Mouse (Mus musculus) ES-Bruce4 (cell line): ENCODE measurements around the gene Pif1.

Experiments used
- CTCF ChIP-seq: IDR thresholded peaks from one replicate; pipeline ENCODE4 v1.8.1; 2011; ENCODE audit warnings: low read depth, low read length
- EP300 ChIP-seq: IDR thresholded peaks from 2 replicates; pipeline ENCODE4 v1.6.1; 2011; ENCODE audit warnings: low read depth, low read length; ENCODE audit not compliant: insufficient read depth
- POLR2A ChIP-seq: IDR thresholded peaks from one replicate; pipeline ENCODE4 v1.8.1; 2011; ENCODE audit warnings: low read length; ENCODE audit not compliant: insufficient read depth

DNA sequence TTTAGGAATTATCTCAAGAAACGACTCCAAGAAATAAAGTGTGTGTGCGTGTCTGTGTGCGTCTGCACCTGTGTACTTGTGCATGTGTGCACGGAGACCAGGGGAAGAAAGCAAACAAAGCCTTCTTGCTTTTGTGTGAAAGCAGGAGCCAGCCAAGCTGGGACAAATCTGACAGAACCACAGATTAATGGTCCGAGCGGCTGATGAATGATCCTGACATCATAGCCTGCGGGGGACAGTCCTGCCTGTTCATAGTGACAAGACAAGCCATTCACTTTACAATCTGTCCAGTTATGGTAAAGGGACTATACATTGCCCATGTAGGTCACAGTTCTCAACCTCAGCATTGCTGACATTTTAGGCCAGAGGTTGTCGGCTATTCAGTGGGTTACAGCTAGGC lies 38.6 kb upstream of the Pif1 start:
- TF ChIP-seq POLR2A (no peak), CTCF (no peak), EP300 (no peak)
